Mouse (Mus musculus) brain, embryonic 14.5 days (tissue): ENCODE data around the gene Ddx39b.

Experiments
- CTCF ChIP-seq: fragments of 200-500 bp; IDR thresholded peaks from 2 replicates; pipeline ENCODE4 v1.5.1; 2012; ENCODE audit warnings: inconsistent platforms, mild to moderate bottlenecking, moderate library complexity, borderline replicate concordance; ENCODE audit not compliant: insufficient read depth, insufficient read length; ENCODE audit errors: extremely low read depth
- POLR2A ChIP-seq: fragments of 200-500 bp; IDR thresholded peaks from 2 replicates; pipeline ENCODE4 v1.6.1; 2012; ENCODE audit warnings: mild to moderate bottlenecking, inconsistent platforms, borderline replicate concordance; ENCODE audit not compliant: poor library complexity, insufficient read depth, insufficient read length, severe bottlenecking; ENCODE audit errors: extremely low read depth

GRCm38 (mm10) chr17:35301645-35302258 is 60.2 kb downstream of the Ddx39b start:
- TF ChIP-seq POLR2A (no peak), CTCF (peak; percentile 92)
